Mouse (Mus musculus): ENCODE results near the gene Sgsm1.

The Sgsm1 gene

DNA sequence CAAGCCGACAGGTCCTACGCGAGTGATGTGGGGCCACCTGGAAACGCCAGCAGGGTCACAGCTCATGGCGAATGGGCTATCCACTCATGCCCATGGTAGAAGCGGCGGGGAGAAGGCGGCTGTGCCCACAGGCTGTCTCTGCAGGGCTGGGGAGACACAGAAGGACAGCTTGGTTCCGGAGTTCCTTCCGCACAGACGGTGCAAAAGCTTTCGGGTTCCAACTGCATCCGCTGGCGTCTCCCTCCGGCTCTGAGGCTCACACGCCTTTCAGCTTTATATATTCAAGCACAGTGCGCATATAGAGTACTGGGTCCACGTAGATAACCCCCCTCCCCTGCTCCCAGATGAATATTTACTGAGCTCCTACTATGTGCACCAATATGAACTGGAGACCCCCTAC is 116.8 kb downstream of the Sgsm1 start:
- no peak for DNase-seq (ENCODE audit: extremely low read depth, low read depth)
